Mouse (Mus musculus) cerebellum, adult 2 months (tissue): Measurements from ENCODE around the gene Cep72. TPM values are rescaled to one million over a fixed set of nuclear protein-coding genes. Genes with fewer than 3 reads are reported as not detected.

Source experiments
- DNase-seq, 2 experiments: peaks; one replicate each; pipeline ENCODE4 v3.0.0; 2021
- H3K27ac ChIP-seq: fragments of 200-500 bp; 2 replicates; pipeline ENCODE4 v1.5.1; 2012; ENCODE audit warnings: low read length, control low read depth, inconsistent platforms; ENCODE audit not compliant: insufficient read depth
- H3K27me3 ChIP-seq: fragments of 200-500 bp; 2 replicates; pipeline ENCODE4 v1.6.1; 2012; ENCODE audit warnings: inconsistent platforms, mild to moderate bottlenecking, low read length, moderate library complexity; ENCODE audit not compliant: control insufficient read depth, insufficient read depth
- H3K4me1 ChIP-seq: fragments of 200-500 bp; 2 replicates; pipeline ENCODE4 v1.6.1; 2011; ENCODE audit warnings: low read length; ENCODE audit not compliant: control insufficient read depth, insufficient read depth
- H3K4me3 ChIP-seq: fragments of 200-500 bp; replicated peaks from 2 replicates; pipeline ENCODE3; 2011; ENCODE audit warnings: mild to moderate bottlenecking, low read depth, low read length, control low read depth; ENCODE audit not compliant: insufficient read depth
- CTCF ChIP-seq: fragments of 200-500 bp; IDR thresholded peaks from 2 replicates; pipeline ENCODE4 v1.5.1; 2011; ENCODE audit warnings: low read depth, mild to moderate bottlenecking, control low read depth, low read length, moderate library complexity, borderline replicate concordance; ENCODE audit not compliant: insufficient read depth
- POLR2A ChIP-seq: fragments of 200-500 bp; IDR thresholded peaks from 2 replicates; pipeline ENCODE4 v1.6.1; 2011; ENCODE audit warnings: low read length, control low read depth, borderline replicate concordance; ENCODE audit not compliant: insufficient read depth
- WGBS: fragments of 180-500 bp; shearing (Covaris S2); methylation state at CpG from one replicate; pipeline ENCODE4 v1.1.7; 2018; 5-methylcytosine and 5-hydroxymethylcytosine counted together
- polyA plus RNA-seq: library from polyadenylated mRNA; depleted of rRNA; stranded (reverse); fragments of >200 nt; gene quantifications from 2 replicates; pipeline ENCODE4 v1.2.3, GENCODE M21; 2012; rRNA removed

Gene Cep72
- polyA plus RNA-seq, 1 experiment, result 8.2 TPM

DNA sequence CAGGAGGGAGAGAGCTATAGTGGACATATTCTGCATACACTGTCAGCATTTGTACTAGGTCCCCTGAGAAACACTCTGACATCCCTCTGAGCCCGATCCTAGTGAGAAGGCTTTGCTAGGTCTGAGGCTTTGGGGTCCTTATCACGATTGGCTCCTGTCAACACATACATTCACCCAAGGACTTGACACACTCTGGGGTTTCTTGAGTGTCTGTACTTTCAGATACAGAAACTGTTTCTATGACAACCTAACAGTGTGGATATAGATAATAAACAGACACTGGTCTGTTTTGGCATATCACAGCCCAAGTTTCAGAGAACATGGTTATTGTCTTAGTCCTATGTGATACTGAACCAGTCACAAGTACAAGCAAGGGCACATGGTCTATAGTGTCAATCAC lies 71.3 kb downstream of the Cep72 start:
- no peak for DNase-seq
- Histone ChIP-seq H3K4me1 (no peaks in the 10 kb centered on the region), H3K4me3 (no peak overlapping the region), H3K27ac (no peak overlapping the region), H3K27me3 (no peaks in the 10 kb centered on the region)
- no peak for TF ChIP-seq POLR2A
- TF ChIP-seq CTCF, result no peak
- 75% methylated on average over 2 of the region's 2 CpGs for WGBS

DNA sequence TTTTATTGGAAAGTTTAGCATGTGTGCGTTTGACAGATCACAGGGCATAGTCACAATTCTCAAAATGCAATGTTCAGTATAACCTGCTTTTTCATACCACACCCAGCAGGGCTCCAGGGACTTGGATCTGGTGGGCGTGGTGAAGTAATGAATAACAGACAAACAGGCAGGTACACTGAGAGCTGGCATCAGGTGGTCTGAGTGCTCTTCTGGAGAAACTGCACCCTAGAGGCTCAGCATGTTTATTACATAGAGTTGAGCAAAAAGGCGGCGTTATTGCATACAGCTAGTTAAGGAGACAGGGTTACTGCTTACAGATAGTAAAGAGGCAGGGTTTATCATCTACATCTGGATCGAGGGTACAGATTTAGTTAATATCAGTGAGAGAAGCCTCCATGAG lies 71.8 kb downstream of the Cep72 start:
- H3K27ac ChIP-seq, result no peak overlapping the region
- no peak overlapping the region for H3K4me3 ChIP-seq
- H3K27me3 ChIP-seq, result no peaks in the 10 kb centered on the region
- no peaks in the 10 kb centered on the region for H3K4me1 ChIP-seq
- no peak for TF ChIP-seq POLR2A
- TF ChIP-seq CTCF, result no peak
- DNase-seq, result no peak
- WGBS, result 80% methylated on average over 5 of the region's 5 CpGs

Other genes with a start within 250 kb of the Cep72 start
- 2.3 and 2.4 TPM in 2 replicates for gene Nkd2, start 214.7 kb downstream of the Cep72 start, polyA plus RNA-seq
- 0.65 and 1.1 TPM in 2 replicates for gene Trip13, start 124.5 kb downstream of the Cep72 start, polyA plus RNA-seq
- 81.7 and 83.7 TPM in 2 replicates for gene Brd9, start 124.5 kb downstream of the Cep72 start, polyA plus RNA-seq
- not detected in 2 replicates for gene Zdhhc11, start 98.4 kb downstream of the Cep72 start, polyA plus RNA-seq
- 178 and 180 TPM in 2 replicates for gene Tppp, start 52.9 kb downstream of the Cep72 start, polyA plus RNA-seq
- 7.4 and 10.9 TPM in 2 replicates for gene Slc9a3, start 59.2 kb upstream of the Cep72 start, polyA plus RNA-seq
- gene Exoc3, start 146.4 kb upstream of the Cep72 start, polyA plus RNA-seq, result 58.6 and 61.7 TPM in 2 replicates
- gene Ahrr, start 230.0 kb upstream of the Cep72 start, polyA plus RNA-seq, result 0.18 and 0.25 TPM in 2 replicates